Mouse (Mus musculus) bone marrow, adult 2 months (tissue): Measurements from ENCODE around the gene Gdpd2.

Source experiments
- CTCF ChIP-seq: fragments of 200-500 bp; IDR thresholded peaks from 2 replicates; pipeline ENCODE4 v1.5.1; 2011; ENCODE audit warnings: low read length, control low read depth; ENCODE audit not compliant: control insufficient read depth, insufficient read depth
- POLR2A ChIP-seq: fragments of 200-500 bp; IDR thresholded peaks from 2 replicates; pipeline ENCODE4 v1.6.1; 2011; ENCODE audit warnings: low read depth, mild to moderate bottlenecking, control low read depth, low read length, borderline replicate concordance; ENCODE audit not compliant: control insufficient read depth

- no peak for TF ChIP-seq CTCF
- no peak for TF ChIP-seq POLR2A
These were observed 9.8 kb downstream of the Gdpd2 start for GRCm38 (mm10) chrX:100739443-100739842.
